Mouse (Mus musculus) midbrain, embryonic 12.5 days (tissue): ENCODE results near the gene Zfp639. TPM values are rescaled to one million over a fixed set of nuclear protein-coding genes. Genes with fewer than 3 reads are reported as not detected.

Experiments used
- ATAC-seq: fragments of 200-750 bp; cut with Nextera tagmentation; 2 replicates; pipeline ENCODE4 v1.8.0; 2017; ENCODE audit warnings: low read depth, moderate TSS enrichment, moderate library complexity; ENCODE audit not compliant: low FRiP score
- H3K27ac ChIP-seq: fragments of 300-500 bp; sonication (generic); replicated peaks from 2 replicates; pipeline ENCODE4 v1.5.1; 2016; ENCODE audit warnings: mild to moderate bottlenecking
- H3K27me3 ChIP-seq: fragments of 300-500 bp; sonication (generic); 2 replicates; pipeline ENCODE4 v1.6.1; 2016; ENCODE audit warnings: mild to moderate bottlenecking
- H3K36me3 ChIP-seq: fragments of 300-500 bp; sonication (generic); 2 replicates; pipeline ENCODE4 v1.6.1; 2016
- H3K4me1 ChIP-seq: fragments of 300-500 bp; sonication (generic); 2 replicates; pipeline ENCODE4 v1.6.1; 2016
- H3K4me2 ChIP-seq: fragments of 300-500 bp; sonication (generic); replicated peaks from 2 replicates; pipeline ENCODE4 v1.6.1; 2016; ENCODE audit warnings: mild to moderate bottlenecking, moderate library complexity
- H3K4me3 ChIP-seq: fragments of 300-500 bp; sonication (generic); 2 replicates; pipeline ENCODE4 v1.5.1; 2016; ENCODE audit warnings: mild to moderate bottlenecking
- H3K9ac ChIP-seq: fragments of 300-500 bp; sonication (generic); replicated peaks from 2 replicates; pipeline ENCODE4 v1.6.1; 2016; ENCODE audit warnings: mild to moderate bottlenecking, moderate library complexity
- H3K9me3 ChIP-seq: fragments of 300-500 bp; sonication (generic); 2 replicates; pipeline ENCODE4 v1.6.1; 2016; ENCODE audit warnings: mild to moderate bottlenecking
- WGBS: fragments of 180-500 bp; shearing (Covaris S2); methylation state at CpG from one replicate; pipeline ENCODE4 v1.1.7; 2016; 5-methylcytosine and 5-hydroxymethylcytosine counted together
- polyA plus RNA-seq: library from polyadenylated mRNA; unstranded; fragments of >200 nt; fragmentation: Nextera tagmentation; extraction: Ambion mirVana; gene quantifications from 2 replicates; pipeline ENCODE4 v1.2.1, GENCODE M21; 2016

Gene Zfp639
- polyA plus RNA-seq, result 37.3 and 42.3 TPM in 2 replicates

DNA sequence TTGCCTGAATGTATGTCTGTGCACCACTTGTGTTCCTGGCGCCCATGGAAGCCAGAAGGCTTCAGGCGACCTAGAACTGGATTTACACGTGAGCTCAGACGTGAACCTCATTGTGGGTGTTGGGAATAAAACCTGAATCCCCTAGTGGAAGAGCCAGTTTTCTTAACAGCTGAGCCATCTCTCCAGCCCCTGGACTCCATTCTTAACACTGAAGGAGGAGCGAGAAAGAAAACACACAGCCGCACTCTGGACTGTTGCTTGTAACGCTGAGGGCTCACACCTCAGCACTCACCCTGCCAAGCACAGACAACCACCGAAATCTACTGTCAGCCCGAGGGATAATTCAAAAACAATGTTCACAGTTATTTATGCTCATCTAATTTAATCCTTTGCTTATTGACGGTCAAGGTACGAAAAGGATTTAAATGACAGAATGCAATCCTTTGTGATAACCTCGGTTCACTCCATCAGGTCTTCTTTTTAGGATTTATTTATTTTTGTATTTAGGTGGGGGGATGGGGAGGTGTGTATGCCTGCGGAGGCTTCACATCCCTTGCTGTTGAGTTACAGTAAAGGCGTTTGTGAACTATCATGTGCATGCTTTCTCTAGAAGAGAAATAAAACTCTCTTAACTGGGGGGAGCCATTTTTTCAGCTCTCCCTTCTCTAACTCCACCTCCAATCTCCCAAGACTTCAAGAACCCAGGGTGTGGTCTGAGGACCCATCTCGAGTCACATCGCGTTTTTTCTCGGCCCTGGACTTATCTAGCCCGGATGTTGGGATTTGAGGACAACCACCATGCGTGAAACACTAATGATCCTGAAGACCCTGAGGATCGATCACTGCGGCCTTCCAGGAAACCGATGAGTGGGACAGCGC, at the start of gene Zfp639:
Gene Zfp639, plus strand, starts transcription at position 764 of the 879 bp plus-strand sequence.
- Histone ChIP-seq H3K27me3 (no peaks in the 10 kb centered on the region), H3K9me3 (no peaks in the 10 kb centered on the region), H3K4me3 (peak within 1 kb of the TSS; percentile 87), H3K36me3 (0 out of 2 replicates have a peak, but pooled peaks cover 2% of the 10 kb centered on the region), H3K27ac (peak within 1 kb of the TSS; percentile 80), H3K4me1 (peaks cover 26% of the 10 kb centered on the region), H3K4me2 (peak within 1 kb of the TSS; percentile 74), H3K9ac (peak within 1 kb of the TSS; percentile 92)
- 4% methylated on average over 24 of the region's 24 CpGs for WGBS
- peak; percentile 0 for ATAC-seq

DNA sequence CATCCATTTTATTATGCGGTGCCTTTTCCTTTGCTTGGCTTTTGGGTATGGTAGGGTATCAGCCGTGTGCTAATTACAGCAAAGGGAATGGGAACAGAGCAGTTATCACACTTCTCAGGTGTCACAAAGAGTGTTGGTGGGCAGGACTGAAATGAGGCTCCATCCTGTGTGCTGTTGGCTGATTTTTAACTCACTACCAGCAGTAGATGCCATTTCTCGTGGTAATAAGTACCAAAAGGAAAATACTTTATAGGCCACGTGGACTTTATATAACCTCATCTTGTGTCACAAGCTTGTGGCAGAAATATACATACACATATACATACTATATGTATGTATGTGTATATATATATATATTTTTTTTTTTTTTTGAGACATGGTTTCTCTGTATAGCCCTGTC, 42.7 kb upstream of the Zfp639 start:
- no peak for ATAC-seq

DNA sequence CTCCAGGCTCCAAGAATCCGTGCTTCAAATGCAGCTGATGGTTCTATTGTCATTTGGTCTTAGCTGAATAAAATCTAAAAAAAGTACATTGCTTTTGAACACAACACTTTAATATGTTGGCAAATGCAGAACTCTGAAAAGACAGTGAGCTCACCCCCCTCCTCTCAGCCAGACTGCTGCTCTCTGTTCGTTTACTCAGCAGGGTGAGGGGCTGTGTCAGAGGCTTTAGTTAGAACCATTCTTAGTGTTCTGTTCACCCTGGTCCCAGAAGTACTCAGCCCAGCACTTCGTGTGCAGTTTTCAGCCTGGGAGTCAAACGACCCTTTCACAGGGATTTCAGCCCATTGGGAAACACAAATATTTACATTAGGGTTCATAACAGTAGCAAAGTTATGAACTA, 41.6 kb upstream of the Zfp639 start:
- Histone ChIP-seq H3K4me3 (no peak overlapping the region), H3K4me1 (no peaks in the 10 kb centered on the region), H3K27me3 (no peaks in the 10 kb centered on the region), H3K9ac (no peak overlapping the region), H3K36me3 (peaks cover 6% of the 10 kb centered on the region), H3K9me3 (no peaks in the 10 kb centered on the region), H3K4me2 (no peak overlapping the region), H3K27ac (no peak overlapping the region)
- WGBS, result 72% methylated on average over 4 of the region's 4 CpGs
- no peak for ATAC-seq

More for the DNA sequence above, 42.7 kb upstream of the Zfp639 start:
- Histone ChIP-seq H3K9me3 (no peaks in the 10 kb centered on the region), H3K4me1 (no peaks in the 10 kb centered on the region), H3K9ac (no peak overlapping the region), H3K27ac (no peak overlapping the region), H3K4me3 (no peak overlapping the region), H3K27me3 (no peaks in the 10 kb centered on the region), H3K4me2 (no peak overlapping the region), H3K36me3 (peaks cover 17% of the 10 kb centered on the region)
- WGBS, result 95% methylated on average over 4 of the region's 4 CpGs

DNA sequence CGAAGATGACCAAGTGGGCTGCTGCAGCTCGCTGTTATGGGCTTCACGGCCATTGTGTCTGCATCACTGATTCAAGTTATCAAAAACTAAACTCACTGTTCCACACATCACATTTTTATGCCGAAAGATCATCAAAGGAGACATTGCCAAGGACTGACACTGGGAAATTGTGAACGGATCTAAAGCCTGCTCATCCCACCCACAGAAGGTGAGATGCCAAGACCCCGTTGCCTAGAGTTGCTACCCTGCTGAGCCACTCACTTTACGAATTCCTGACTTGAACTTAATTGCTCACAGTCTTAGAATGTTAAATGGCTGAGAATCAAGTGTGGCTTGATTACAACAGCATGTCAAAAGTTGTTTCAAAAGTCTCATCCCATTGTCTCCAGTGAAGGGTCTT, 39.6 kb upstream of the Zfp639 start:
- H3K9me3 ChIP-seq, result no peaks in the 10 kb centered on the region
- no peak overlapping the region for H3K4me3 ChIP-seq
- no peak overlapping the region for H3K9ac ChIP-seq
- no peaks in the 10 kb centered on the region for H3K36me3 ChIP-seq
- H3K27me3 ChIP-seq, result no peaks in the 10 kb centered on the region
- H3K4me2 ChIP-seq, result no peak overlapping the region
- no peak overlapping the region for H3K27ac ChIP-seq
- no peak for ATAC-seq
- 80% methylated on average over 7 of the region's 7 CpGs for WGBS
- H3K4me1 ChIP-seq, result no peaks in the 10 kb centered on the region

DNA sequence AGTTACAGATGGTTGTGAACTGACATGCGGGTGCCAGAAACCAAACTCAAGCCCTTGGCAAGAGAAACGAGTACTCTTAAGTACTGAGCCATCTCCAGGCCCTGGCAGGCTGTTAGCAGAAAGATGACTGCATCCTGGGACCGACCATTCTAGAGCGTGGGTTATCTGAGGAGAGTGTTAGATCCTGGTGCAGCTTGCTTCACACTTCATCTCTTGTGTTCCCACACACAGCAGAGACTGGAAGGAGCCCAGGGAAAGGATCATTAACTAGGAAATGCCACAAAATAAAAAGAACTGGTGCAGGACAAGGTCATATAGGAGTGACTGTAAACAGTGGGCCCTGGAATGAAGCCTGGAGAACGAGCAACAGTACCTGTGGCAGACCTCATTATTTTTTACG, 39.0 kb upstream of the Zfp639 start:
- WGBS, result 90% methylated on average over 6 of the region's 6 CpGs
- Histone ChIP-seq H3K4me3 (no peak overlapping the region), H3K9me3 (no peaks in the 10 kb centered on the region), H3K36me3 (no peaks in the 10 kb centered on the region), H3K4me1 (no peaks in the 10 kb centered on the region), H3K27ac (no peak overlapping the region), H3K4me2 (no peak overlapping the region), H3K9ac (no peak overlapping the region), H3K27me3 (no peaks in the 10 kb centered on the region)
- no peak for ATAC-seq

DNA sequence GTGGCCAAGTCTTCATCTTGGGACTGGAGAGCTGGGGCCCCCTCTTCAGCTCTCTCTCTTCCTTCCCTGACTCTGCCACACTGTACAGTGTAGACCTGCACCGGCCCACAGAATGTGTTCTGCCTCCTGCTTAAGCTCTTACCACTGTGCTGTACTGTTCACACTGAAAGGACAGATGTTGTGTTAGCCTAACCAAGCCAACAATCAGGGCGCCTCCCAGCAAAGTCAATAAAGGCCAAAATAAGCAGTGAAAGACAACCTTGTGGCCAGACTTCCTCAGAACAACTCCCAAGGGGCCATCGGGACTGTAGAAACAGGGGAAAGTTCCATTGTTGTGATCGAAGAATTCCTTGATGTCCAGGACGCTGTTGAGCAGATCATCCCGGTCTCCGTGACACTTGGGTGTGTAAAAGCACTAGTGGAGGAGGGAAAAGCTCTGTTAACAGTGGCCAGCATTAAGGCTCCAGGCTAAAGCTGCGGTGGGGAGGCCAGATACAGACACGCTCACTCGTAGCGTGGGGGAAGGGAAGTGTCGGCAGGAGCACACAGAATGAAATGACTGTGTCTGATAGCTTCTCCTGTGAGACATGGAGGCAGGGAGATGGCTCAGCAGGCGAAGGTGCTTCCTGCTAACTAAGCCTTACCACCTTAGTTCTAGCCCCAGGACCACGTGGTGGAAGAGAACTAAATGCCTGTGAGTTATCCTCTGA, 37.7 kb upstream of the Zfp639 start:
- ATAC-seq, result no peak
- H3K36me3 ChIP-seq, result no peaks in the 10 kb centered on the region
- H3K4me1 ChIP-seq, result no peaks in the 10 kb centered on the region
- no peaks in the 10 kb centered on the region for H3K27me3 ChIP-seq
- H3K9ac ChIP-seq, result no peak overlapping the region
- H3K27ac ChIP-seq, result no peak overlapping the region
- H3K4me3 ChIP-seq, result no peak overlapping the region
- 83% methylated on average over 14 of the region's 14 CpGs for WGBS
- H3K9me3 ChIP-seq, result no peaks in the 10 kb centered on the region
- no peak overlapping the region for H3K4me2 ChIP-seq

DNA sequence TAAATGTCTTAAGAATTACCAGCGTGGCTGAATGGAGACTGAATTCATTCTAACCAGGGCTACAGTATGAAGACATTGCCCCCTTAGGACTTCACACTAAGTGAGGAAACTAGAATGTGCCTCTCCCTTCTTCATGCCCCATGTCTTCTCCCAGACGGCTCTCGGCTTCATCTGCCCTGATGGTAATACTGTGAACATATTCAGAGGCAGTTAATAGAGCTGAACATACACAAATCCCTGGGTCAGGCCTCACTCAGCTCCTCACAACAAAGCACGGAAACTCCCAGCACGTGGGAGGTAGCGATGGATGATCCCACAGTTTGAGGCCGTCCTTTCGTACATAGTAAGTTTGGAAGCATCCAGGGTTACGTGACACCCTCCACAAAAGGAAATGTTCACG, 36.9 kb upstream of the Zfp639 start:
- H3K36me3 ChIP-seq, result no peaks in the 10 kb centered on the region
- no peak overlapping the region for H3K9ac ChIP-seq
- H3K4me2 ChIP-seq, result no peak overlapping the region
- WGBS, result 86% methylated on average over 10 of the region's 10 CpGs
- no peaks in the 10 kb centered on the region for H3K9me3 ChIP-seq
- H3K27me3 ChIP-seq, result no peaks in the 10 kb centered on the region
- no peak for ATAC-seq
- H3K4me1 ChIP-seq, result no peaks in the 10 kb centered on the region
- H3K4me3 ChIP-seq, result no peak overlapping the region
- no peak overlapping the region for H3K27ac ChIP-seq

DNA sequence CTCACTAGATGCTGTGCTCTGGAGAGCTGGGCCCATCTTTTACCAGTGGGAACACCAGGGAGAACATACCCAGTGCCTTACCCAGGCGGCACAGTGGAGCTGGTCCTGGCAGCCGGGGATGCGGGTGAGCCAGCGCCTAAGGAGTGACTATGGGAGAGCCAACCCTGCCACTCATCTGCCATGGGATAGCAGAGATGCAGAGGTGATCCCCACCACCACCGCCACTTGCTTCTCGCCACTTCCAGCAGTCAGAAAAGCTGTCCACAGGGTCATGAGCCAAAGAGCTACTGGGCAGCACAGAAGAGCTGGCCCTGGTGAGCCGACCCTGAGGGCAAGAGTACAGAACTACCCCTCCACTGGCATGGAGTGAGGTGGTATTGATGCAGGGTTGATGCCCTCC, 30.1 kb upstream of the Zfp639 start:
- H3K27ac ChIP-seq, result no peak overlapping the region
- no peak overlapping the region for H3K4me3 ChIP-seq
- no peaks in the 10 kb centered on the region for H3K9me3 ChIP-seq
- H3K27me3 ChIP-seq, result no peaks in the 10 kb centered on the region
- no peak overlapping the region for H3K4me2 ChIP-seq
- no peak for ATAC-seq
- 96% methylated on average over 7 of the region's 7 CpGs for WGBS
- H3K36me3 ChIP-seq, result no peaks in the 10 kb centered on the region
- H3K9ac ChIP-seq, result no peak overlapping the region
- no peaks in the 10 kb centered on the region for H3K4me1 ChIP-seq

DNA sequence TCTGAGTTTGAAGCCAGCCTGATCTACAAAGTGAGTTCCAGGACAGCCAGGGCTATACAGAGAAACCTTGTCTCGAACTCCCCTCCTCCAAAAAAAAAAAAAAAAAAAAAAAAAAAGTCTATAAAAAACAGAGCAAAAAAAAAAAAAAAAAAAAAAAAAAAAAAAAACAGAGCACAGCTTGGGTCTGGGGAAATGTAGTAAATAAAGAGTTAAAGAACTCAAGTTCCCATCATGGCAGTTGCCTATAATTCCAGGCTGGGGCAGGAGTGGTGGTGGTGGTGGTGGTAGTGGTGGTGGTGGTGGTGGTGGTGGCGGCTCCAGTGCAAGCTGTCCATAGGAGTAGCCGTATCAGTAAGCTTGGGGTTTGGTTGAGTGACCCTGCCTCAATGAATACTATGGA, 27.0 kb upstream of the Zfp639 start:
- H3K4me3 ChIP-seq, result no peak overlapping the region
- H3K27ac ChIP-seq, result no peak overlapping the region
- WGBS, result 84% methylated on average over 3 of the region's 3 CpGs
- H3K4me1 ChIP-seq, result no peaks in the 10 kb centered on the region
- H3K9ac ChIP-seq, result no peak overlapping the region
- no peaks in the 10 kb centered on the region for H3K9me3 ChIP-seq
- no peak overlapping the region for H3K4me2 ChIP-seq
- ATAC-seq, result no peak
- H3K27me3 ChIP-seq, result no peaks in the 10 kb centered on the region
- H3K36me3 ChIP-seq, result no peaks in the 10 kb centered on the region

DNA sequence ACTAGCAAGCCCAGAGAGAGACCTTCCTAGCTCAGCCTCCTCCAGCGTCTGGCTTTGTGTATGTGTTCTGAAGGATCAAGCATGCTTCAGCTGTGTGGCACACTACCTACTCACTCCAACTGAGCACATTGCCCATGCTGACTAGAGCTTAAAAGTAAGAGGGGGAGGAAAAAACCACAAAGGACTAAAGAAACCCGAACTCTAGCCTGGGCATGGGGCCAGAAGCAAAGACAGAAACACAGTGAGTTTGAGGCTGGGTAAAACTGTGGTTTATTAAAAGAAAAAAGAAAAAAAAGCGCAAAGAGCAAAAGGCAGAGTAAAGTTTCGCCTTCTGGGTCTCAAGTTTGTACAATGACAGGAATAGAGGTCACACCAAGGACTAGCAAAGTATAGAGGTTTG, 23.5 kb upstream of the Zfp639 start:
- H3K27me3 ChIP-seq, result no peaks in the 10 kb centered on the region
- H3K4me3 ChIP-seq, result no peak overlapping the region
- no peak for ATAC-seq
- H3K4me1 ChIP-seq, result no peaks in the 10 kb centered on the region
- no peaks in the 10 kb centered on the region for H3K36me3 ChIP-seq
- no peak overlapping the region for H3K27ac ChIP-seq
- WGBS, result 85% methylated on average over 4 of the region's 4 CpGs
- no peak overlapping the region for H3K4me2 ChIP-seq
- H3K9me3 ChIP-seq, result no peaks in the 10 kb centered on the region
- no peak overlapping the region for H3K9ac ChIP-seq

DNA sequence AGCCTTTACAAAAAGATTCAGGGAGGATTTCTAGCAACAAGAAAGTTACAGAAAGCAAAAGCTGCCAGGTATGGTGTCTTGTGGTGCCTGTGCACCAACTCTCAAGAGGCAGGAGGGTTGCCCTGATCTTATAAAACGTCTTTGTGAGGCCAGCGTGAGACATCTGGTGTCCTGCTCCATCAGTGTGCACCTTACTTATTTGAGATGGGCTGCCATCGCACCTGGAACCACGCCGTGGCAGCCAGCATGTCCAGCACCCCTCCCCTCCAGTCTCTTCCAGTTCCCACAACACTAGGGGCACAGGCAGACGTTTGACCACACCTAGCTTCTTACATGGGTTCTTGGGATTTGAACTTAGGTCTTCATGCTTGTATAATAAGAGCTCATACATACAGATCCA, 21.9 kb upstream of the Zfp639 start:
- Histone ChIP-seq H3K36me3 (no peaks in the 10 kb centered on the region), H3K9ac (no peak overlapping the region), H3K4me3 (no peak overlapping the region), H3K9me3 (no peaks in the 10 kb centered on the region), H3K27ac (no peak overlapping the region), H3K4me1 (no peaks in the 10 kb centered on the region), H3K27me3 (0 out of 2 replicates have a peak, but pooled peaks cover 3% of the 10 kb centered on the region), H3K4me2 (no peak overlapping the region)
- no peak for ATAC-seq
- 82% methylated on average over 6 of the region's 6 CpGs for WGBS
